Mouse (Mus musculus) R1 (cell line): ENCODE measurements around the gene Rpl35.
A peak's percentile ranks its signal among the peaks of the same experiment; 100 is the strongest.
"Not testable (repeated sequence)": the region's sequence is repeated elsewhere in the genome, so short reads cannot be mapped to it uniquely, and the experiment has no call there.

ENCODE experiments used
- DNase-seq: peaks from one replicate; pipeline ENCODE4 v3.0.0-alpha.2; 2018; ENCODE audit warnings: low read depth, low spot score

Rpl35 gene

DNA sequence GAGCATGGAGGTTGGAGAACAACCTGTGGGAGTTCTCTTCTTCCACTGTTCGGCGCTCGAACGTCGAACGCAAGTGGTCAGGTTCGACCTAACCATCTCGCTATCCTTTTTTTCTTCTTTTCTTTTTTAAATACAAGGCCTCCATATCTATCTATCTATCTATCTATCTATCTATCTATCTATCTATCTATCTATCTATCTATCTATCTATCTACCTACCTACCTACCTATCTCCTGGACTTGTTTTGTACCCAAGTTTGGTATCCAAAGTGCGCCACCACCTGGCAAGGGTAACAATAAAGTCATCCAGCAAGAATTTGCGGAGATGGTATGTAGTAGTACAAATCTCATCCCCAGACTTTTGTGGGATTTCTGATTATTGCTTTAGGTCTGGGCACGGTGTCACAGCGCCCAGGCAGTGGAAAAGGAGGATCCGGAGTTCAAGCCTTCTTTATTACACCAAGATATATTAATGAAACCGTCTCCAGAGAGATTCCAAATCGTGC lies at the start of gene Rpl35:
Rpl35 (minus strand) TSS at position 51 of the 506 bp plus-strand sequence.
- peak; percentile 74 for DNase-seq

DNA sequence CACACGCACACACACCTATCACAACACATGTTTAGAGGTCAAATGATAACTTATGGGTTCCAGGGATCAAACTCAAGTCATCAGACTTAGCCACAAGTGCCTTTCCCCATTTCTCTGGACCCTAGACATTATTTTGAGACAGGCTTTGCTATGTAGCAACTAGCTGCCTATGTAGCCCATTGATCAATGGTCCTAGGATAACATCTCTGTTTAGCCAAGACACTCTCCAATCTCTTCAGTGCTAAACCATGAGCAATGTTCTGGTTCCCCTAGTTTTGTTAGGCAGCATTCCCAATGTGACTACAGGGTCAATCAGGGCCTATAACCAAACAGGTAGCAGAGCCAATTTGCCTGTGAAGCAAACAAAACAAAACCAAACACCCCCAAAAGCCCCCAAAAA lies 43.1 kb upstream of the Rpl35 start:
- no peak for DNase-seq

DNA sequence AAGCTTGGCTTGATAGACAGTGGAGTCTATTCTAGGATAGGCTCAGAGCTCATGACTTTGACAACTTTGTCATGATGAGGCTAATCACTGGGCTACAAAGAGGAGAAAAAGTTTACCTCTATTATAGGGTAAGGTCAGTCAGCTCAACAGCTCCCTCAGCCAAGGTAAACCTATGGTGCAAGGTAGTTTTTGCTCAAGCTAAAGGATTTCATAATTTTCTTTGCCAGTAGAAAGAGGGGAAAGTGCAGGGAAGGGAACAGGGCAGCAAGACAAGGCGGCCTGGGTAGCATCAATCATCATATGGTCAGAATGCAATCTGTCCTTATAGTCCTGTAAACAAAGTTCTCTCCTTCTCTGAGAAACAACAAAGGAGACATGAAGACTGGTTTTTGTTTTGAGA lies 34.8 kb upstream of the Rpl35 start:
- DNase-seq = no peak

DNA sequence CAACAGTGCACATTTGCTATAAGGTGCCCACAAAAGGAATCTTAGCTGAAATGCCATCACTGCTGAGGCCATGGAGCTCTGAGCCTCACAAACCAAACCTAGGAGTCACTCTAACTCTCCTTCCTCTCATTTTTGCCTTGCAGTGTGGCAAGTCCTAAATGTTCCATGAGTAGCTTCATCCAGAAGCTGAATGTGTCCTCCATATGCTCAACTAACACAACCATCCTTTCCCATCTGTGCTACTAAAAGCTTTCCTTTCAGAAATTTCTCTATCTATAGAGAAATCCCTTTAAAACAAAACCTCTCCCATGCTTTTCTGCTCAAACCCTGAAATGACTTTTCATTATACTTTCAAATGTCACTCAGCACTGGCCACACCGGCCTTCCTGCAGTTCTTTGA lies 26.2 kb upstream of the Rpl35 start:
- DNase-seq = no peak

DNA sequence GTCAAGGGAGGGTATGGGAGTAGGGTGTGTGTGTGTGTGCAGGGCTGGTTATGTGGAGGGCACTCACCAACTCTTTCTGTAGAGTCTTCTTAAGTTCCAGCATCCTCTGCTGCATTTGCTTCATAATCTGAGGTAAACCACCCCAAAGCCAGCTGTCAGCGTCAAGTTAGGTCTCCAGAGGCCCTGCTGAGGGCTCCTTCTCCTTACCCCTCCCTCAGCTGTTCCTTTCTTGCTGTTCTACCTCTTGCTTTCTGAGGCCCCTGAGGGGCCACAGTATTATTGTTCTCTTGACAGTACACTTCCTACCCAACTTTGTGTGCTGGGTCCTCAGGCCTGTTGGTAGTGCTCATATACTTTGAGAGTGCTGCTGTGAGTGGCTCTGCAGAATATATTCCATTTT lies 14.6 kb upstream of the Rpl35 start:
- DNase-seq = no peak

DNA sequence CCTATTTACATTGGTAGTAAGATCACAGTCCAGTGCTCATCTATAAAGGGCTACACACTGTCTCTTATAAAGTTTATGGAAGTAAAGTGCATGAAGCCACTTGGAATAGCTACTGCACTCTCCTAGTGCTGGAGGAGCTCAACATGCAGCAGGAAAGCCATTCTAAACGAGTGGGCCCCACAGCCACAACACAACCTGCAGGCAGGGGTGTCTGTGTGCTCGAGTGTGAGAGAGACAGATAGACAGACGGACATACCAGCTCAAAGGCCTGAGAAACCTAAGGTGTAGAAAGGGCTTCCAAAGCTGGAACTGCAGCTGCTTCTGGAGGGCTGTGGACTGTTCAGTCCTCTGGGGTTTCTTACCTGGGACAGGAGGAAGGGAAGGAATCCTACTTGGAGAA lies 11.2 kb upstream of the Rpl35 start:
- no peak for DNase-seq

DNA sequence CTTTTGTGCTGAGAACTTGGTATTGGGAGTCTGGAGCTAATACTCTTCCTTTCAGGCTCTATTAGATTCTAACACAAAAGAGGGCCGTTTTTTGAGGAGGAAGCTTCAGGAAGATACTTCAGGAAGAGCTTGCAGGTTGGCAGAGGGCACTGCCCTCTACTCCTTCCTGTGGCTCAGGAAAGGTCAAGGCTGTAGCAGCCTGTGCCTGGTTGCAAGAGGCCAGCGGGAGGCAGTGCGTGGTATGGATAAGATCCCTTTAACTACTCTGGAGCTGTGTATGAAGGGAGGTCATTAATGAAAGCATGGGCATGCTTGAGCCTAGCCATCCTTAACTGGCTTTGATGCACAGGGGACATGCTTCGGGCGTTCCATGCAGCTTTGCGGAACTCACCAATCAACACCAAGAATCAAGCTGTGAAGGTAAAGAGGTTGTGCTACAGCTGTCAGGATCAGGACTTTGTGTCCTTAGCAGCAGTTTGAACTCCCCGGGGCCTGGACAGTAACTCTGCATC lies 7.4 kb upstream of the Rpl35 start:
- DNase-seq = peak; percentile 20

DNA sequence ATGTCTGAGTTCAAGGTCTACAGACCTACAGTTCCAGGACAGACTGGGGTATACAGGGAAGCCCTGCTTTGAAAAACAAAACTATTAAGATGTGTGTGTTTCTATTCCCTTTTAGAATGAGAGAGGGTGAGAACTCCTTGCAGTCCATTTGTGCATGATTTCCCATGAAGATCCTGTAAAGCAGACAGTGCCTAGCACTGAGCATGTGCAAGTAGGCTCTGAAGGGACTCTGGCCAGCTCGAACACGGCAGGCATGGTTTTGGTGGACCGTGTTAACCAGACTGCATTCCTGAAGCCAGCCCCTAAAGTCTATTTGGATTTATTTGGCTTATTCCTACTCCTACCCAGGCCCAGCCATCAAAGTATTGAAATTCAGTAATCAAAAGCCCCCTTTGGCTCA lies 6.5 kb upstream of the Rpl35 start:
- DNase-seq = no peak

DNA sequence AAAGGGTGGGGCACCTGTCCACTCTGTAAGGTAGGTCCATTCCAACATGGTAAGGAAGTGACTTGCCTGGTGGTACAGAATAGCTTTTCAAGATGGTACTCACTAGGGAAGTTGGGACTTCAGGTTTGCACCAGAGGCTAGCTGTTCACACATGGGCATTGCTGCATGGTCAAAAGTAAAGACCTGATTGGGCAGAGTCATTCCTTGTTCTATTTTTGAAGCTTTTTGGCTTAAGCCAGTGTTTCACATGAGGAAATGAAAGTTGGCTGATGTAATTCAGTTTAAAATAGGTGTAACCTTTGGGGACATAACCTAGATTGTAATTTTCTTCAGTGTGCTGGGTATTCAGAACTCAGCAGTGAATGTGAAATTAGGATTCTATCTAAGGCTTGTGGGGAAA lies 5.8 kb upstream of the Rpl35 start:
- DNase-seq = no peak

DNA sequence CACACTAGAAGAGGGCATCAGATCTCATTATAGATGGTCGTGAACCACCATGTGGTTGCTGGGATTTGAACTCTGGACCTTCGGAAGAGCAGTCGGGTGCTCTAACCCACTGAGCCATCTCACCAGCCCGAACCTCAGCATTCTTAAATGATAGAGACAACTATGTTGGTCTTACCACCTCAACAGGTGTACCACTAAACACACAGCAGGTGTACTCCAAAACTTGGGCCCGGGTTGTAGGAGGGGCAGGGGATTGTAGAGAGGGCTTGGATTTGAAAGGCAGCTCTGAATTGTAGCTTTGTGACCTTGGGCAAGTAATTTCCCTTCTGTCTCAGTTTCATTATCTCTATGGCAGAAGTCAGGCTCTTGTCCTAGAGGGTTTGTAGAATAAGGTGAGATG lies 4.7 kb upstream of the Rpl35 start:
- DNase-seq = not testable (repeated sequence)

DNA sequence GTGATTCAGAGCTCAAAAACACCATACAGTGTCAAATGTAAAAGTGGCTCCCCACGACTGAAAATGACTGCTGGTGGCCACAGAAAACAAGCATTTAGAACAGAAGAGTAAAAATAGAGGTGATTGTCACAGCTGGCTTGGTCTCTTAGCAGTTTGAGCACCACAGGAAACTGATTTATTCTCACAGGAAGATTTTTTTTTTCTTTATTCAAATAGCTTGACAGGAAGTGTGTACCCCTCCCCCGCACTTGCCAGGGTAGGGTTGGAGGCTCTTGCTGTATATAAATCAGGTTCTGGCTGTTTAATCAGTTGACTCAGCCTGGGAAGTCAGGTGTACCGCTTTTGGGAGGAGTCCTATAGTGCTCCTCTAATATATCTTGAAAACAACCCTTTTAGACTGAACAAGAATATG lies 3.5 kb upstream of the Rpl35 start:
- DNase-seq = no peak

DNA sequence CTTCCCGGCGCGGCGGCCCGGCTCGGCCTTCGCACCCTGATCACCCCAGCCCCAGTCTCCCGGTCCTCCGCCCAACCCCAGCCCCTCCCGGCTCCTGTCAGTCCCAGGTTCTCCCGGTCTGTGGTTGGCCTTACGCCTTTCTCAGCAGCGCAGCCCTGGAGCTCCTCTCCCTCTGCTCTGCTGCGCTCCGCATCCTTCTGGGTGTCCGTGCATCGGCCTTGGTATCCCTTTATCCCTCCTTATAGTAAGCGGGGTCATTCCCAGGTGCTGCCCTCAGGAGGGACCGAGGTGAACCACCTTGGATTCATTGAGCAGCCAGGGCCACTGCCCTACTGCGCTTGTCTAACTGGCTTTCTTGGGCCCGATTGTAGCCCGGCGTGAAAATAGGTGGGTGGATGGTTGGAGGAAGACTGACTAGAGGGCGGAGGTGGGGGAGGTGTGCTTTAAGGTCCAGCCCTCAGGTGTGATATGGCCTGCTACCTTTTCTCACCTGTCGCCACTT lies 3.0 kb upstream of the Rpl35 start:
- peak; percentile 67 for DNase-seq

DNA sequence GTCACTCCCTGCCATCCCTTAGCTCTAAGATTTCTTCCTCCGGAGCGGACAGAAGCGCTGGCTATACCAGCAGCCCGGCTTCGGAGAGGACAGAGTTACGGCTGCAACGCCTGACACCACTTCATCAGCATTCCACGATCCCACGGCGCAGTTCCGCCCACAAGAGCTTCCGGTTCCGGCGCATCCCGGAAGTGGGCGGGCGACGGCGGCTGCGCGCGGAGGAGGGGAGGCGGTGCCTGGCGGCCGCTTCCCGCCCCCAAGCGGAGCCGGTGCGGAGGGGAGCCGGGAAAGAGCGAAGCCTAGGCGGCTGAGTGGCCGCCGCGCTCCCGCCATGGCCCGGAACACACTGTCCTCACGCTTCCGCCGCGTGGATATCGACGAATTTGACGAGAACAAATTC lies 2.4 kb upstream of the Rpl35 start:
- peak; percentile 93 for DNase-seq

DNA sequence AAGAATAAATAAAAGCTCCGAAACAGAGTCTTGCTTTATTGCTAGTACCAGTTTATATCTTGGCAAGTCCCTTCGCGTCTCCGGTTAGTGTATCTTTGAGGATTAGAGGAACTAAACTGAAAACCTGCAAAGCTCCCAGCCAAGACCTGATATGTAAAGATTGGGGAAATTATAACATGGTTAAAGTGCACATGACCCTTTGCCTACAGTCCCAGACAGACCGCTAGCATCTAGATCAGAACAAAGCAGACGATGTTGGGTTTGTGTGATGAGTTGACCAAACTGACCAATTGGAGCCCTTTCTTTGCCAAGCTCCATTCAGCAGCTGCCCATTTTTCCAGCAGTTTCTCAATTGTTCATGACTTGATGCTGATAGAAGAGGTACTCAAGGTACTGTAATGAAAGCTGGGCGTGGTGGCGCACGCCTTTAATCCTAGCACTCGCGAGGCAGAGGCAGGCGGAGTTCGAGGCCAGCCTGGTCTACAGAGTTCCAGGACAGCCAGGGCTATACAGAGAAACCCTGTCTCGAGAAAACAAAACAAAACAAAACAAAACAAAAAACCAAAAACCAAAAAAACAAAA lies 816 bp upstream of the Rpl35 start:
- DNase-seq = peak; percentile 17

DNA sequence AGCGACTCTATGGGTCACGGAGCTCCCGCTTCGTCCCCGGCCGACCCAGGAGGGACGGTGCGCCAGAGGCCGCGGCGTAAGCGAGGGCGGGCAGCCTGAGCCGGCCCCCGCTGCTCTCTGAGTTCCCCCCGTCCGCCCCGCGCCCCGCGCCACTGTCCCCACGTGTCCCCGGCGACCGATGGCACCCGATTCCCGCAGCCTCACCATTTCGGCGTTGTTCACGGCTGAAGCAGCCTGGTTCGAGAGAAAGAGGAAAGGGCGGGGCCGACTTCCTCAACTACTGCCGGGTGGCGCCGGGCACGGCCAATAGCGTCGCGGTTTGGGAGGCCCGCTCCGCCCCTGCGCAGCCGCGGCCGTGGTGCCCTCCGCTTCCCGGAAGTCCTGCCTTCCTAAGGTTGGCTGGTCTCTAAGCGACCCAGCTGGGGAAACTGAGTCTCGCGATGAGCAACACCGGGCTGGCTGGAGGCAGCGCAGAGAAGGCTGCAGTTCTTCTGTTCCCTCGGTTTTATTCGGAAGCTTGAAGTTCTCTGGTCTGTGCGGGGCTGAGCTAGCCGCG lies 466 bp downstream of the Rpl35 start, which contains the start of gene Arpc5l:
Arpc5l (plus strand) TSS at position 469 of the 556 bp plus-strand sequence.
- DNase-seq = peak; percentile 96

DNA sequence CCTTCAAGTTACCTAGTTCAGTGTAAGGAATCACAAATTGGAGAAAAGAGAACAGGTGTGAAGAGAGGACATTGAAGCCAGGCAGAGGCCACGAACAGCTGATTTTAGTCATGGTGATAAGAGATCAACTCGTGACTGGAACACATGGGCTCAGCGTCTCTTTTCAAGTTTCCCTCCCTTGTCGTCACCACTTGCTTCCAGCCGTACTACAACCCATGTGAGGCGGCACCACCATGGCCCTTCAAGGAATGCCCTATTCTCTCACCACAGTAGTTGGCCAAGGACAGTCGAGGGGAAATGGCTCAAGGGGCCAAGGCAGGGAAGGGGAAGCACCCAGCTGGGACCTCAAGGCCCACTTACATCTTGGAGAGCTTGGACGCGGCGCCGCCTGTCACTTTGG lies 1.1 kb downstream of the Rpl35 start:
- DNase-seq = peak; percentile 36

DNA sequence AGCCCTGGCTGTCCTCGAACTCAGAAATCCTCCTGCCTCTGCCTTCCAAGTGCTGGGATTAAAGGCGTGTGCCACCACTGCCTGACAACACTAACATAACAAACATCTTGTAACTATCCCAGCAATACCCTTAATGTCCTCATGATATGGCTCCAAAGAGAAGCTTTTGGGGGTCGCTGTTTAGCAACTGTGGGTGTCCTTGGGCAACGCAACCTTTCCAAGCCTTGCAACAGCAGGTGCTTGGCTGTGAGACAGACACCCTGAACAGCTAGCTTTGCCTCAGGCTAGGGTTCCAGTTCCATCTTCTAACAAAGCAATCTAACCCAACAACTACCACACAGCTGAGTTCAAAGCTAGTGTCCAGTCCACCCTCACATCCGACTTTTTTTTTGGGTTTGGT lies 1.9 kb downstream of the Rpl35 start:
- DNase-seq = no peak

DNA sequence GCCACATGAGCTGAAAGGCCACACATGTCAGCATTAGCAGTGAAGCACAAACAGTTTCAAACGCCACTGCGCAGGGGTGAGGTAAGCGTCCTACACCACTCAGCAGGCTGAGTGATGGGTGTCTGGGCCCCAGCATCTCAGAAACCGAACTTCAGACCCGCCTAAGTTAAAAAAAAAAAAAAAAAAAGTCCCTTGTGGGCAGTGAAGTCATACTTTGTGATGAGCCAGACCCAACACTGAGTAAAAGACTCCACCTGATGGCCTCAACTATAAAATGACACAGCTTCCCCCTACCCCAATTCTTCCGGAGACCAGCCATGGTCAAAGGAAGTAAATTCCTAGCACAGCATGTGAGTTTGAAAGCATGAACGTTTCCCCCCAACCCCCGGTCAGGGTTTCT lies 2.3 kb downstream of the Rpl35 start:
- peak; percentile 58 for DNase-seq

DNA sequence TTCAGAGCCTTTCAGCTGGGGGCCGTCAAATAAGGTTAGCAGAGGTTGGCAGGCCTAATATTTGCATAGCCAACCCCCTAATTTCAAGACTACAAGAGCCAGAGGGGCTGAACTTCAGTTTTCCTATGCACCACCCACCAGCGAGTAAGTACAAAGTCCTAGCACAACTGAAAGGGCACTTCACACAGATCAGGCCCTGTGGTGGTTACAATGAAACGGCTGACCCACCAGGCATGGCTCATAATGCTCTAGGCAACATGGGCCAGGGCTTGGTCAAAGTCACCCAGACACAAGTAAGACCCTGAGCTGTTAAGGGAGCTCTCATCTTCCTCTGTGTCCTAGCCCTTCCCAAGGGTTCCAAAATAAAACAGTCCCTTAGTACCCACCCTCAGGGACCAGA lies 3.6 kb downstream of the Rpl35 start:
- peak; percentile 22 for DNase-seq

DNA sequence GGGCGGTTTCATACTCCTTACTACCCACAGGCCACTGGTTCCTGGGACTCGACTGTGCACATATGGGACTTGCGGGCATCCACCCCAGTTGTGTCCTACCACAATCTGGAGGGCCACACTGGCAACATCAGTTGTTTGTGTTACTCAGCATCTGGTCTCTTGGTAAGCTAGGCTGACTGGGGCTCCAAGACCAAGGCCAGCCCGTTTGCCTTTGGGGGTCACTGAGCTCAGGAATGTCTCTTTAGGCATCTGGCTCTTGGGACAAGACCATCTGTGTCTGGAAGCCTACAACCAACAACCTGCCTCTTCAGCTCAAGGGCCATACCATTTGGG lies 4.9 kb downstream of the Rpl35 start:
- no peak for DNase-seq

DNA sequence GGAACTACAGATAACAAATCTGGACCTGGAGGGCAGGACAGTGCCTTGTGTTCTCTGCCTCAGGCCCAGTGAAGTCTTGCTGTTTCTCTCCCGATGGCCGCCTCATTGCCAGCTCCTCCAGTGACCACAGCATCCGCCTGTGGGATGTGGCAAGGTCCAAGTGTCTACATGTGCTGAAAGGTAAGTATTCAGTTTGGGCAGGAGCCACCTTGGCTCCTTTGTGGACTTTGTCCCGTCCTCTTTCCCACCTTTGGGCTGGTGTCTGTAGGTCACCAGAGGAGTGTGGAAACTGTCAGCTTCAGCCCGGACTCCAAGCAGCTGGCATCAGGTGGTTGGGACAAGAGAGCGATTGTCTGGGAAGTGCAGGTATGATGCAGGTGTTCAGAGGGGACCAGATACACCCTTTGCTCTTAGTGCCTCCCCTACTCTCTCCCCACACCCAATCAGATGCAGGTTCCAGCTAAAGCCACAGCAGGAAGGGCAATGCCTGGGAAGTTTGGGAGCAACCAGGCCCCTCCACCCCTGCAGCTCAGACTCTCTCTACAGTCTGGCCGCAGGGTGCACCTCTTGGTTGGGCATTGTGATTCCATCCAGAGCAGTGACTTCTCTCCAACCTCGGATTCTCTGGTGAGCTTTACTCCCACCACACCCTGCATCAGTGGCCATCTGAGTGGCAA lies 5.4 kb downstream of the Rpl35 start:
- DNase-seq = peak; percentile 59

DNA sequence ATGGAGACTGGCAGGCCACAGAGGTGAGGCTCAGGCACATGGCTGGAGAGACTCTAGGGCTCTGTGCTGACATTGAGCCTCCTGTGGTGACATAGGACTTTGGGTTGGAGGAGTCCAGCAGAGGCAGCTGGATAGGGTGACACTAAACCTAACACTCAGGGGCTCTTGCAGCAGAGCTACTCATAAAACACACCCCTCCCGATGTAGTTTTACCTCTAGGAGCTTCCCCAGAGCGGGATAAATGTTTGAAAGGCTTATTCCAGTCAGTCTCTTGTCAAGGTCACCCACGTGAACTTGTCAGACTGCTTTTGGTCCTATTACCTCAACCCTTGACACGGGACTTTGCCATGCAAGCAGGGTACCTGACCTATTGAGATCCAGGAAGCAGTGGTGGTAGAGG lies 6.0 kb downstream of the Rpl35 start:
- DNase-seq = peak; percentile 43
